Mouse (Mus musculus): Measurements from ENCODE around the gene Slc25a36. TPM values are rescaled to one million over a fixed set of nuclear protein-coding genes. Genes with fewer than 3 reads are reported as not detected.

Slc25a36 gene
- polyA plus RNA-seq, 1 experiment, result 10.0 TPM

DNA sequence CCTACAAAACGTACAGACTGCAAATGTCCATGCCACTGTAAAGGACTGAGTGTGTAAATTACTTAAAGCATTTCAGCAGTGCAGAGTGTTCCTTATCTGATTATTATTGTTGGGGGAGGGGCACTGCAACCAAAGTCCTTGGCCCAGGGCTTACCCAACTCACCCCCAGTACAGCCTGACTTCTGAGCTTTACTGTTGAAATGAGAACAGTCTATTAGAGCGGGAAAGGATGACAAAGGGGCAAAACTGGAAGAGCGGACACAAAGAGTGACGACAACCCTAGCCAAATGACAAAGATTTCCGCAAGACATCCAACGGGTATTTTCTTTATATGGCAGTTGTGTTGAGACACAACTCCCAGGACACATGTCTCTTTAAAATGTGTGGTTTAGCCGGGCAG lies 1.3 kb upstream of the Slc25a36 start:
- Histone ChIP-seq H3K27me3 (ENCODE audit: control insufficient read depth, insufficient read depth, low read length) (no peaks in the 10 kb centered on the region), H3K4me1 (ENCODE audit: control insufficient read depth, insufficient read depth, low read length) (peaks cover 15% of the 10 kb centered on the region), H3K36me3 (ENCODE audit: control insufficient read depth, insufficient read depth, low read length) (no peaks in the 10 kb centered on the region), H3K4me3 (ENCODE audit: control insufficient read depth, low read depth, low read length) (no peak overlapping the region), H3K27ac (ENCODE audit: control insufficient read depth, insufficient read depth, low read depth, low read length) (no peak overlapping the region)
- no peak for TF ChIP-seq CTCF (IDR thresholded peaks at IDR 0.05; ENCODE audit: control insufficient read depth, insufficient read depth, insufficient replicate concordance, low read depth, low read length)

DNA sequence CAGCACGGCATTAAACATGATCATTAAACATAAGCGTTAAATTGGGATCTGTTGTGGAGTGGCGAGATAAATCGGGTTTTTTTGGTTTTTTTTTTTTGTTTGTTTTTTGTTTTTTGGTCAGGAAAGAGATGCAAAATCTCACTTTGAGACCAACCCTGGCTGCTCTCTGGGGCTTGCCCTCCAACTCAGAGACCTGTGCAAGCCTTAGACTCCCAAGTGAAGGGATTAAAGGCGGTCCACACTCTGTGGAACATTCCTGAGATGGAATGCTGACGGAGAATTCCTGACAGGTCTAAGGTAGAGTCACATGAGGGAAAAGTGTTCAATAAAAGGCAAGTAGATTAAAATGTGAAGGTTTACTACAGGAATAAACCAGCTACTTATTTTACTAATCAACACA lies 549 bp upstream of the Slc25a36 start:
- no peak overlapping the region; the same call in 1 of the 2 replicates for H3K27ac ChIP-seq (ENCODE audit: control insufficient read depth, insufficient read depth, low read depth, low read length)
- TF ChIP-seq POLR2A (IDR thresholded peaks at IDR 0.05; ENCODE audit: control insufficient read depth, low read depth, low read length) (no peak), CTCF (IDR thresholded peaks at IDR 0.05; ENCODE audit: control insufficient read depth, insufficient read depth, insufficient replicate concordance, low read depth, low read length) (no peak)
- H3K27me3 ChIP-seq (ENCODE audit: control insufficient read depth, insufficient read depth, low read length), result no peaks in the 10 kb centered on the region
- H3K4me3 ChIP-seq (ENCODE audit: control insufficient read depth, low read depth, low read length), result peak overlapping the region; percentile 100; the same call in 1 of the 2 replicates
- peaks cover 15% of the 10 kb centered on the region for H3K4me1 ChIP-seq (ENCODE audit: control insufficient read depth, insufficient read depth, low read length)
- no peaks in the 10 kb centered on the region for H3K36me3 ChIP-seq (ENCODE audit: control insufficient read depth, insufficient read depth, low read length)

DNA sequence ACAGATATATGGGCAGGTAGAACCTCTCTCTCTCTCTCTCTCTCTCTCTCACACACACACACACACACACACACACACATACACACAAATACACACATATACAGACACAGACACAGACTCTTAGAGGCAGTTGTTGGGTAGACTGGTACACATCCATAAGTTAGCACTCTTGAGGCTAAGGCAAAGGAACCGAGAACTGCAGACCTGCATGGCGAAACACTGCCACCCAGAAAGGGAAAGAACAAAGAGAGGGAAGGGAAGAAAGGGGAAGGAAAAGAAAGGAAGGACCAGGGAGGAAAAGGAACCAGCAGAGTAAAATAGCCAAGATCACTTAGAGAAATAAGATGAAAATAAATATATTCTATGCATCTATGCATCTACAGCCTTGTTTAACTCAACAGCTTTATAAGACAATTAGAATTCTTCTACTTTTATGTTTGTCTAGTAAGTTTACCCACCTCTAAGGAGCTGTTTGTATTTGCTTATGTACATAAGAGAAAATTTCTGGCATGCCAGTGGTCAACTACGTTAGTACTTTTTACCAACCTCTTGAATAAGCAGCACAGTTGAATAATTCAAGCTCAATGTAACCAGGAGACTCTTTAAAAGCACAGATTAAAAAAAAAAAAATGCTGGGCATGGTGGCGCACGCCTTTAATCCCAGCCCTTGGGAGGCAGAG lies 4.3 kb downstream of the Slc25a36 start:
- H3K4me3 ChIP-seq (ENCODE audit: control insufficient read depth, low read depth, low read length), result no peak overlapping the region

DNA sequence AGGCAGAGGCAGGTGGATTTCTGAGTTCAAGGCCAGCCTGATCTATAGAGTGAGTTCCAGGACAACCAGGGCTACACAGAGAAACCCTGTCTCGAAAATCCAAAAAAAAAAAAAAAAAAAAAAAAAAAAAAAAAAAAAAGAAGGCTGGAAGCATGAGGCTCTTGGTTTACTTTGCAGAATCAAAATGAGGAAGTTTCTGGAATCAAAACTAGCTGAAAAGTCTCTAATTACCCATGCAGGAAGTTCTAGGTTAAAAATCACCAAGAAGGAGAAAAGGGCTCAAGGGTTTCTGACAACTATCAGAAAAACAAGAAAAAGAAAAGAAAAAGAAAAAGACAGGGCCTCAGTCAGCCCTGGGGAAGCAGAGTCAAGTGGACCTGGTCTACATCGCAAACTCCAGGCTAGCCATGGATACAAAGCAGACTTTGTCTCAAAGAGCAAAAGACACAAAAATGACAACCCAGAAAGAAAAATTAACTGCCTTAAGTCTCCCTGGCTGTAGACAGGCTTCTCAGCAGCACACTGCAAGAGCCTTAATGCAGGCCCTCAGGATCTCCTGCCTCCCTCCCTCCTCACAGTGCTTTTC lies 5.5 kb downstream of the Slc25a36 start:
- Histone ChIP-seq H3K27me3 (ENCODE audit: control insufficient read depth, insufficient read depth, low read length) (no peaks in the 10 kb centered on the region), H3K36me3 (ENCODE audit: control insufficient read depth, insufficient read depth, low read length) (no peaks in the 10 kb centered on the region), H3K4me1 (ENCODE audit: control insufficient read depth, insufficient read depth, low read length) (0 out of 2 replicates have a peak, but pooled peaks cover 4% of the 10 kb centered on the region), H3K4me3 (ENCODE audit: control insufficient read depth, low read depth, low read length) (no peak overlapping the region), H3K27ac (ENCODE audit: control insufficient read depth, insufficient read depth, low read depth, low read length) (no peak overlapping the region)
- TF ChIP-seq CTCF (IDR thresholded peaks at IDR 0.05; ENCODE audit: control insufficient read depth, insufficient read depth, insufficient replicate concordance, low read depth, low read length) (no peak), POLR2A (IDR thresholded peaks at IDR 0.05; ENCODE audit: control insufficient read depth, low read depth, low read length) (no peak)

More for the DNA sequence above, 4.3 kb downstream of the Slc25a36 start:
- Histone ChIP-seq H3K36me3 (ENCODE audit: control insufficient read depth, insufficient read depth, low read length) (no peaks in the 10 kb centered on the region), H3K27ac (ENCODE audit: control insufficient read depth, insufficient read depth, low read depth, low read length) (no peak overlapping the region), H3K27me3 (ENCODE audit: control insufficient read depth, insufficient read depth, low read length) (no peaks in the 10 kb centered on the region), H3K4me1 (ENCODE audit: control insufficient read depth, insufficient read depth, low read length) (0 out of 2 replicates have a peak, but pooled peaks cover 6% of the 10 kb centered on the region)
- no peak for TF ChIP-seq POLR2A (IDR thresholded peaks at IDR 0.05; ENCODE audit: control insufficient read depth, low read depth, low read length)
- no peak for TF ChIP-seq CTCF (IDR thresholded peaks at IDR 0.05; ENCODE audit: control insufficient read depth, insufficient read depth, insufficient replicate concordance, low read depth, low read length)

DNA sequence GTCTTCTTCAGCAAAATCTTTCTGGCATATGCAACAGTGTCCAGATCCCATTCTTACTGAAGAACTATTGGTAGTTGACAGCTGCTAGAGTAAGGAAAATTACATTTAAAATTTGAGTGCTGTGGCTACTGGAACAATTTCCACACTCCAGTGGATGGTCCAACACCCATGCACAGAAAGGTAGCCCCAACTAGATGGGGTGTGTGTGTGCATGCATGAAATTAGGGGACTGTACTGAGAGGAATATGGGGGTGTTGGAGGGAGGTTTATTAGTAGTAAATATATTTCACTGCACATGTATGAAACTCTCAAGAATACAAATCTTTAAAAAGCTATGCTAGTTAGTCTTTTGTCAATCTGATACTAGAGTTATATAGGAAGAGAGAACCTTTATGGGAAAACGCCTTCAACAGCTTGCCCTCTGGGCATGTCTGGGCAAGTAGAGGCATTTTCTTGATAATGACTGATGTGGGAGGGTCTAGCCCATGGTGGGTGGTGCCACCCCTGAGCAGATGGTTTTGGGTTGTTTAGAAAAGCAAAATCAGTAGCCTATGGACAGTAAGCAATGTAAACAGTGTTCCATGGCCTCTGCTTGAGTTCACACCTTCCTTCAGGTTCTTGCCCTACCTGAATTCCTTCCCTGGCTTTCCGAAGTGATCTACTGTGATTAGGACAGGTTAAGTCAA lies 7.4 kb downstream of the Slc25a36 start:
- no peak for TF ChIP-seq CTCF (IDR thresholded peaks at IDR 0.05; ENCODE audit: control insufficient read depth, insufficient read depth, insufficient replicate concordance, low read depth, low read length)
- no peak for TF ChIP-seq POLR2A (IDR thresholded peaks at IDR 0.05; ENCODE audit: control insufficient read depth, low read depth, low read length)
- Histone ChIP-seq H3K4me1 (ENCODE audit: control insufficient read depth, insufficient read depth, low read length) (no peaks in the 10 kb centered on the region), H3K36me3 (ENCODE audit: control insufficient read depth, insufficient read depth, low read length) (no peaks in the 10 kb centered on the region), H3K4me3 (ENCODE audit: control insufficient read depth, low read depth, low read length) (no peak overlapping the region), H3K27me3 (ENCODE audit: control insufficient read depth, insufficient read depth, low read length) (no peaks in the 10 kb centered on the region), H3K27ac (ENCODE audit: control insufficient read depth, insufficient read depth, low read depth, low read length) (no peak overlapping the region)

DNA sequence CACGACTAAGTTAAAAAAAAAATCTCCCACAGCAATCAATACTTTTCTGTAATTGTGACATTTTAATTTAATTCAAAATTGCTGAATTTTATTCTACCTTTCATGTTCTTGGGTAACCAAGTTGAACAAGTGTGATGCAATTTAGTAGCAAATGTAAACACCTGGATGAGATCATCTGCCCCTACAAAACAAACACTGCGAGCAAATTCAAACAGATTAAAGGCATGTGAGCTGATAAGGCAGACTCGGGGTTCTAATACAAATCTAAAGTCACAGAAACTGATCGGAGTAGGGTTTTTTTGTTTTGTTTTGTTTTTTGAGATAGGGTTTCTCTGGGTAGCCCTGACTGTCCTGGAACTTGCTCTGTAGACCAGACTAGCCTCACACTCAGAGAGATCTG lies 12.0 kb downstream of the Slc25a36 start:
- H3K27me3 ChIP-seq (ENCODE audit: control insufficient read depth, insufficient read depth, low read length), result no peaks in the 10 kb centered on the region
- H3K4me3 ChIP-seq (ENCODE audit: control insufficient read depth, low read depth, low read length), result no peak overlapping the region
- no peaks in the 10 kb centered on the region for H3K4me1 ChIP-seq (ENCODE audit: control insufficient read depth, insufficient read depth, low read length)
- H3K27ac ChIP-seq (ENCODE audit: control insufficient read depth, insufficient read depth, low read depth, low read length), result no peak overlapping the region
- H3K36me3 ChIP-seq (ENCODE audit: control insufficient read depth, insufficient read depth, low read length), result peaks cover 4% of the 10 kb centered on the region
- TF ChIP-seq POLR2A (IDR thresholded peaks at IDR 0.05; ENCODE audit: control insufficient read depth, low read depth, low read length) (no peak), CTCF (IDR thresholded peaks at IDR 0.05; ENCODE audit: control insufficient read depth, insufficient read depth, insufficient replicate concordance, low read depth, low read length) (no peak)

DNA sequence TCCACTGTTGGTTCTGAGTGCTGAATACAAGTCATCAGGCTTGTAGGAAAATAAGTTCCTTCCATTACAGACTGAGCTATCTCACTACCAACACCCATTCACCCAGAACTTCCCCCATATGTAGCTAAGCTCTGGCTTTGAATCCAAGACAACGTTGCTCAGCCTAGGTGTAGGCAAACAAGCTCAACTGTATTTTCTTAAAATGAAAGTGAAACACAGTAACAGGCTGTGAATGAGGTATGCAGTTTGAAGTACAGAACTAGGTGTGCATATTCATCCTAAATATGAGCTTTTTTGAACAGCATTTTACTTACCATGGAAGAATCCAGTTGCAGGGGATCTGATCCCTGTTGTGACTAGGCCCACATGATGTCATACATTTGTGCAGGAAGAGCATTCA lies 14.8 kb downstream of the Slc25a36 start:
- TF ChIP-seq POLR2A (IDR thresholded peaks at IDR 0.05; ENCODE audit: control insufficient read depth, low read depth, low read length) (no peak), CTCF (IDR thresholded peaks at IDR 0.05; ENCODE audit: control insufficient read depth, insufficient read depth, insufficient replicate concordance, low read depth, low read length) (no peak)
- H3K27ac ChIP-seq (ENCODE audit: control insufficient read depth, insufficient read depth, low read depth, low read length), result no peak overlapping the region
- H3K36me3 ChIP-seq (ENCODE audit: control insufficient read depth, insufficient read depth, low read length), result peaks cover 4% of the 10 kb centered on the region
- no peaks in the 10 kb centered on the region for H3K4me1 ChIP-seq (ENCODE audit: control insufficient read depth, insufficient read depth, low read length)
- no peak overlapping the region for H3K4me3 ChIP-seq (ENCODE audit: control insufficient read depth, low read depth, low read length)
- H3K27me3 ChIP-seq (ENCODE audit: control insufficient read depth, insufficient read depth, low read length), result no peaks in the 10 kb centered on the region

Data from testis, adult 2 months (tissue).